Mouse (Mus musculus) liver, adult (tissue): ENCODE results near the gene Foxl2.

Experiments
- GATA4 ChIP-seq: IDR thresholded peaks from 2 replicates; pipeline ENCODE4 v1.6.1; 2014; ENCODE audit warnings: mild to moderate bottlenecking, low read length; ENCODE audit not compliant: insufficient replicate concordance

The Foxl2 gene

DNA sequence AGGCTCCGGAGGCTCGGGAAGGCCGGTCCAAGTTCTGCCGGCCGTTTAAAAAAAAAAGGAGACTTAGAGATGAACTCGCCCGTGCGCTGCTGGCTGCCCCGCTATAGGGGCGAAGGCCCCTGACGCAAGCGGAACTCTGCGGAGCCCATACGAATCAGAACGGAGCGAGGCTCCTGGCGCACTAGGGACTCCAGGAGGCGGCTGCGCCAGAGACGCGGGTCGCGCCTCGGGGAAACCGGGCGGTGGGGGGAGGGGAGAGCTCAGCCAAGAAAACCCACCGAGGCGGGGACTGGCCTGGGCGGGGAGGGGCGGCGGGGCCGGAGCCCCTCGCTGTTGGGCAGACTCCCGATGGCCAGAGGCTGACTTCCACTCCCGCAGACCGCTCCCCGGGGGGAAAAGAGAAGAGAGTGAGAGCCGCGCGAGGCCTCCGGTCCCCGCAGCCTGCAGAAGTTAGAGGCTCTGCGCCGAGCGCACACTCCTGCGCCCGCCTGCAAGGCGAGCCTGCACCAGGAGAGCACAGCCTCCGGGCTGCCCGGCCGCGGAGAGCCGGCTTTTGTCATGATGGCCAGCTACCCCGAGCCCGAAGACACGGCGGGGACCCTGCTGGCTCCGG is at the start of gene Foxl2:
Foxl2 (plus strand) TSS at position 186 of the 613 bp plus-strand sequence.
- no peak for TF ChIP-seq GATA4

DNA sequence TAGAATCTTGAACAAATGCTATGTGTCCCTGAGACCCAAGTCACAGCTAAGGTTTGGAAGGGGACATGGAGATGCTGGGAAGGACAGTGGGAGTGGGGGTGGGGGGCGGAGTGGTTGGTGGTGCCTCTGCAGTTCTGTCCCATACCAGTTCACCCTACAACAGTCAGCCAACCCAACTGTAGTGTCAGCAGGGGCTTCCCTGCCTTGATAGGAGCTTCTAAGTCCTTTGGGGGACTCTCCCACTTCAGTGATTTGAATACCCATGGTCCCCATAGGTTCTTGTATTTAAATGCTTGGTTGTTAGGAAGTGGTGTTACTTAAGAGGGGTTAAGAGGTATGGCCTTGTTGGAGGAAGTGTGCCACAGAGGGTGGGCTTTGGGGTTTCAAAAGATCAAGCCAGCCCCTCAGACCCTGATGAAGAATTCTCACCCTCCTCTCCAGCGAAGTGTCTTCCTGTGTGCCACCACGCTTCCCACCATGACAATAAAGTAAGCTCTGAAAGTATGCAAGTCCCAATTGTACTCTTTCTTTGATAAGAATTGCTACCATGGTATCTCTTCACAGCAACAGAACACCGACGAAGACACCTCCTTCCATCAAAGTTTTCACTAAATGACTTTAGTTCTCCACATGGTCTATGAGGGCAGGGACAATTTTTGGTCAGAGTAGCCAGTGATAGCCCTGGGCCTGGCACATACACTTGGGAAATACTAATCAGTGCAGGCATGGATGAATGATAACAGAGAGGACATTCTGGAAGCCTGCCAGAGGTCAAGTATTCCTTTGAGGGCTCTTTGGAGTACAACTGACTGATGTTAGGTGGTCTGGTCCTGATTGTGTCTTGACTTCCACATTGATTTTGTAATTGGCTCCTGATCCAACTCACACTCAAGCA is 34.2 kb upstream of the Foxl2 start:
- no peak for TF ChIP-seq GATA4

DNA sequence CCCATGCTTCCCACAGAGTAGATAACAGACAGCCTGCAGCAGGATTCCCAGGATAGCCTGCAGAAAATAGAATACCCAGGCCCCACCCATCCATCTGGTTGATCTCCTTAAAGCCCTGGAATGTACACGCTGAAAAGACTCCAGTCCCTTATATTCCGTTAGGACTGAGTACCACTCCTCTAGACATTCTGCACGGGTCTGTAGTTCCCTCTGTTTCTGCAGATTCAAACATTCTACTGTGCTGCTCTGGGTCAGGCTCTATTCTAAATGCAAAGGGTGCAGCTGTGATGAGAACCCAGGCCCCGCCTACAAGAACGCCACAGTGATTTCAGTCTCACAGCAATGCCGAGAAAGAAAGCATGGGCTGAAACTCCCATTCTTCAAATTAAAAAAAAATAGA is 32.0 kb upstream of the Foxl2 start:
- TF ChIP-seq GATA4: no peak

DNA sequence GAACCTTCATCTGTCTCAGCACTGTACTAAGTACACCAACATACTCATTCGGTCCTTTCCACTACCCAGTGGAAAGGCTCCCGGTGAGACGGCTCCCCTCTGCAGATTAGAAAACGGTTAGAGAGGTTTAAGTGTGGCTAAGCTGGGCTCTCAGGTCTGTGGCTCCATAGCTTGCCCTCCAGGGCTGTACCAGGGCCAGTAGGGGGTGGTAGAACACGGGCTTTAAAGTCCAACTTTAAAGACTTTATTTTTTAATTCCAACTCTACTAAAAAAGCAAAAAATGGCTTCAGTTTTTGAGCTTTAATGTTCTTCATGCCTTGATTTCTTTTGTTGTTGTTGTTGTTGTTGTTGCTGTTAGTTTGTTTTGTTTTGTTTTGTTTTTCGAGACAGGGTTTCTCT is 30.9 kb upstream of the Foxl2 start:
- no peak for TF ChIP-seq GATA4

DNA sequence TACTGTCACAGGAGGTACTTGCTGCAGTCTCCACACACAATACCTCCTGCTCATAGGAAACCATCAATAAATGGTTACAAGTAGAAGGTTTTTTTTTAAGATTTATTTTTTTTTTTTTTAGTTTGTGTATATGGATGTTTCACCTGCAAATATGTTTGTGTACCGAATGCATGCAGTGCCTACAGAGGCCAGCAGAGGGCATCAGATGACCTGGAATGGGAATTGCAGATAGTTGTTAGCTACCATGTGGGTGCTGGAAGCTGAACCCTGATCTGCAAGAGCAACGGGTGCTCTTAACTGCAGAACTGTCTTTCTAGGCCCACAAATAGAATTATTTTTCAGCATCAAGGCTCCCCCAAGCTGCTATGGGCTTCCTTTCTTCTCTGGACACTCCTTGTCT is 25.6 kb upstream of the Foxl2 start:
- TF ChIP-seq GATA4: no peak

DNA sequence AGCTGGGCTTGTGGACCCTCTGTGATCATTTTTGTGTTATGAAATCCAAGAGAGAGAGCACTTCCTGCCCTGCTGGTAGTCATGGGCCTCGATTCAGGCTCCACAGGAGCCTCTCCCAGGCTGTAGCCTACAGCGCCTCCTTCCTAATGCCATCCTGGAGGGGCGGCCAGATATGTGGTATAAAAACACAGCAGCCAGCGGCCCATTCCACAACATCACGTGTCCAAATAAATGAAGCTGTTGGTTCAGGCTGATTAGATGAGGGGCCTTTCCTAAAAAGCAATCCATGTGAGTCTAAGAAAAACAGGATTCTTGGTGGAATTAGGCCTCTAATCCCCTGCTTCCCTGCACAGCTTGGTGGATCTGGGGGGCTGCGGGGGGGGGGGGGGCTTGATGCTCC is 22.2 kb upstream of the Foxl2 start:
- TF ChIP-seq GATA4: no peak

DNA sequence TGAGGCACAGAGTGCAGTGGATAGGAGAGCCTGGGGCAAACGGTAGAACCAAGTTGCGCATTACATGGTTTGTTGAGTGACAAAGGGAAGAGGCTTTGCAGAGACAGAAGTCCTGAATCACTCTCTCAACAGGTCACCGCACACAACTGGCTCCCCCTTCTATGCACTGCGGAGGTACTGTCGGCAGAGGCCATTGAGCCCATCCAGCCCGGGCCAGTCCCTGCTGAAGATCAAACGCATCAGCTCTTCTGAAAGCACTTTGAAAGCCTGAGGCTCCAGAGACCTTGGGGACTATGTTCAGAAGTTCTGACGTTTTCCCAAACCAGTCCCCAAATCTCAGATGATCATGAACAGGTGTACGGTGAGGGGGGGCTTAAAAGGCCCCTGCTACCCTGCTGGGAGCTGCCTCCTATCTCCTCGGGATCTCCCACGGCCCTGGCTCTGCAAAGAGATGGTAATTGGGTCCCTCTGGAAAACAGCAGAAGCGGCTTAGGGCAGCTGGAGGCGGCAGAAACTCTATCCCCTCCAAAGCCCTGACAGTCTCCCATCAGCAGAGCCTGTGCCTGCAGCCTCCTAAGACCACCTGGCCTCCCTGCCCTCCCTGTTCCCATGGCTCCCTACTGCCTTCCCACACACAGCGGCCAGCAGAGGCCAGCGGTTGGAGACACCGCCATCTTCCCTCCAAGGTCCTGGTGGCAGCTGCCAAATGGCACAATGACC is 19.7 kb upstream of the Foxl2 start:
- no peak for TF ChIP-seq GATA4

DNA sequence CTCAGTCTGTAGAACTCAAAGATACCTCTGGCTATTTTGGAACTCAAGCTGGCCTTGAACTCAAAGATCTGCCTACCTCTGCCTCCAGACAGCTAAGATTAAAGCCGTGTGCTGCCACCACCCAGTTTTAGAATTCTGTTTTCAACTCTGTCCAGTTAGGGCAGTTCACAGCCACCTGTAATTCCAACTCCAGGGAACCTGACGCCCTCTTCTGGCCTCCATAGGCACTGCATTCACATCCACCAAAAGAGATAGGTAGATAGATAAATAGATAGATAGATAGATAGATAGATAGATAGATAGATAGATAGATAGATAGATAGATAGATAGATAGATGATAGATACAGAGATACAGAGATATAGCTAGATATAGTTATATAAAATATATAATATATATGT is 15.8 kb upstream of the Foxl2 start:
- TF ChIP-seq GATA4: no peak

DNA sequence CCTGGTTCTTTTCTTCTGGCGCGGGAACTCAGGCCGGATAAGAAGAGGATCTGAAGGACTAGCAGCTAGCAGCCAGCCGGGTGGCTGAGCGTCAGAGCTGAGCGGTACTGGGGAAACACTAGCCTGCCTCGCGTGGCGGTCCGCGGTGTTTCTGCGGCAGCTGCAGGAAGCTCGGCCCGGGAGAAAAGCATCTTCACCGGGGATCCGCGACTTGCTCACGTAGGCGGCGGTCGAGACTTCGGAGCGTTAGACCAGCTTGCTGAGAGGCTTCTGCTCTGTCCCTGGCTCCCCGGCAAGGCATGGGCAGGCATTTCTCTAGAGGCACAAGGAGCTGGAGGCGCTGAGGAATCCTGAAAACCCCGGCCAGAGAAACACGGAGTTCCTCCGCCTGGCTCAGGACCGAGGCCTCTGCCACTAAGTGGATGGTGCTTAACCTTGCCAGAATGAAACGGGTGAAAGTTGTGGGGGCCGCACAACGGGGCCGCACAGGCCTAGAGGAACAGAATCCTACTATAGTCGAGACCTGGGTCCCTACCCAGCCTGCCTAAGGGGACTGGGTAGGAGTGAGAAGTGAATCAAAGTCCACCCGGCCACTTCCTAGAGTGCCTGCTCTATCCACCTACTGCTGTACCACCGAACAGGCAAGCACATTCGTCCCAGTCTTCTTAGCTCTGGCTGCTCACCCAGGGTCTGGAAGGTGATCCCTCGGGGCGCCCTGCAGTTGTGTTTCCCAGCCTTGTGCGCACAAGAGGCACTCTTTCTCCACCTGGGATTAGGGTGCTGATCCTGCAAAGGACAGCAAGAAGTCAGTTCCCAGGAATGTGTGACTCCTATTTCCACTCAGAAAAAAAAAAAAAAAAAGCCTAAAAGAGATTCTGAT is 2.7 kb upstream of the Foxl2 start:
- no peak for TF ChIP-seq GATA4

DNA sequence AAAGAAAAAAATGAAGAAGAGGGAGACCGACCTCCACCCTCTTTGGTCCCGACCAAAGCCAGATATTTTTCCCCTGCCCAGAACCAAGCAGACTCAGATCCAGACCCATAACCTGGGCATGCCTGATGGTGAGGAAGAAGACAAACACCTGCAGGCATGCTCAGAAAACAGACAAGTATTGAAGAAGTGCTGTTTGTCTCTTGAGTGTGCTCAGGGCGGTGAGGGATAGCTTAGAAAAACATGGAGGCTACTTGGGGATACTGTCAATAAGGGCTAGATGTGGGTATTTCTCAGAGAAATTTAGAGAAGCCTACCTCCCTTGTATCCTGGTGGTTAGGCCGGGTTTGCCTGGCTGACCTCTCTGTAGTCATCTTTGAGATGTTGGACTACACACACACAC is 1.8 kb upstream of the Foxl2 start:
- TF ChIP-seq GATA4: no peak

DNA sequence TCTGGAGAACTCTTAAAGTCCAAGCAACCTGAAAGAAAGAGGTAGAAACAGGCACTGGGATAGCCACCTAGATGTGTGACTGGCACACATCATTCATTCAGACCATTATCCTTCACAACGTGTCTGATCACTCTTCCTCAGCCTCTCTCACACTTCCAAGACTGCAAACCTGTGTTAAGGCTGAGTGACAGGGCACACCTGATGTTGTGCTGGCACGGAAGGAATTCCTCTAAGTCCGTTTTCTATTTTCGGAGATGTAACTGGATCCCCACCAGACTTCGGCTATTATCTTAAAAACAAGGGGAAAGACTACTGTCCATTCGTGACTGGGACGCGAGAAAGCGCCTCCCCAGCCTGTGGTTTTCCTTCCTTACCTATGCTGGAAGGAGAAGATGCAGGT is 1.3 kb upstream of the Foxl2 start:
- TF ChIP-seq GATA4: no peak

DNA sequence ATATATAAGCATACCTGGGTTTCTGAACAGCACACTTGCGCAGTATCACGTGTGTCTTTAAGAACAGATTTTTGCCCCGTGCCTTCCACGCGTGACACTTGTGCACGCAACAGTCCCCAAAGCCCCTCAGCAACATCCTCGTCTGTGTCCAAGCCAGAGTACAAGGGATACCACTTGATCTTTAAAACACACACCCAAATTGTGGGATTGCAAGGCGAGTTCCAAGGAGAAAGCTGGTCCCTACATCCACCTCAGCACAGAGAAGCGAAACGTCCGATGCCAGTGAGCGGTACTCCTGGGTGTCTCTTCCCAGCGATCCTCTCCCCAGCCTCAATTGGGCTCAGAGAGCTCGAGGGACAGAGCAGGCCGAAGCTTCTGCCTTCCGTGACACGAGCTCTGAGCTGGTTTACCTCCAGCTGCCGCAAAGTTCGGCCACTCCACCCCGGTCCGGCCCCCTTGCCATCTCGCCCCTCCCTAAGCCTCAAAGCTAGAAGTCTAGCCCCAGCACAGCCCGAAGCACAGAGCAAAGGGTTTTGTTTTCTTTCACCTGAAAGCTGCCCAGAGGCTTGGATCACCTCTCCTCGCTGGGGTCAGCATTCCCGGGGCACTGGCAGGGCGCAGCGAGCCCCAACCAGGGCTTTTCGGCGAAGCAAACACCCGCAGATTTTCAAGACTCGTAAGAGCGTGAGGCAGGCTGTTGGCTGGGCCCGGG is 541 bp upstream of the Foxl2 start:
- TF ChIP-seq GATA4: no peak

DNA sequence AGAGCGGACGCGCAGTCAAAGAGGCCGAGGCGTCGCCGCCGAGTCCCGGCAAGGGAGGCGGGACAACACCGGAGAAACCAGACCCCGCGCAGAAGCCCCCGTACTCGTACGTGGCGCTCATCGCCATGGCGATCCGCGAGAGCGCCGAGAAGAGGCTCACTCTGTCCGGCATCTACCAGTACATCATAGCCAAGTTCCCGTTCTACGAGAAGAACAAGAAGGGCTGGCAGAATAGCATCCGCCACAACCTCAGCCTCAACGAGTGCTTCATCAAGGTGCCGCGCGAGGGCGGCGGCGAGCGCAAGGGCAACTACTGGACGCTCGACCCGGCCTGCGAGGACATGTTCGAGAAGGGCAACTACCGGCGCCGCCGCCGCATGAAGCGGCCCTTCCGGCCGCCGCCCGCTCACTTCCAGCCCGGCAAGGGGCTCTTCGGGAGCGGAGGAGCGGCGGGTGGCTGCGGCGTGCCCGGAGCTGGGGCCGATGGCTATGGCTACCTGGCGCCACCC is 682 bp downstream of the Foxl2 start:
- TF ChIP-seq GATA4: no peak

DNA sequence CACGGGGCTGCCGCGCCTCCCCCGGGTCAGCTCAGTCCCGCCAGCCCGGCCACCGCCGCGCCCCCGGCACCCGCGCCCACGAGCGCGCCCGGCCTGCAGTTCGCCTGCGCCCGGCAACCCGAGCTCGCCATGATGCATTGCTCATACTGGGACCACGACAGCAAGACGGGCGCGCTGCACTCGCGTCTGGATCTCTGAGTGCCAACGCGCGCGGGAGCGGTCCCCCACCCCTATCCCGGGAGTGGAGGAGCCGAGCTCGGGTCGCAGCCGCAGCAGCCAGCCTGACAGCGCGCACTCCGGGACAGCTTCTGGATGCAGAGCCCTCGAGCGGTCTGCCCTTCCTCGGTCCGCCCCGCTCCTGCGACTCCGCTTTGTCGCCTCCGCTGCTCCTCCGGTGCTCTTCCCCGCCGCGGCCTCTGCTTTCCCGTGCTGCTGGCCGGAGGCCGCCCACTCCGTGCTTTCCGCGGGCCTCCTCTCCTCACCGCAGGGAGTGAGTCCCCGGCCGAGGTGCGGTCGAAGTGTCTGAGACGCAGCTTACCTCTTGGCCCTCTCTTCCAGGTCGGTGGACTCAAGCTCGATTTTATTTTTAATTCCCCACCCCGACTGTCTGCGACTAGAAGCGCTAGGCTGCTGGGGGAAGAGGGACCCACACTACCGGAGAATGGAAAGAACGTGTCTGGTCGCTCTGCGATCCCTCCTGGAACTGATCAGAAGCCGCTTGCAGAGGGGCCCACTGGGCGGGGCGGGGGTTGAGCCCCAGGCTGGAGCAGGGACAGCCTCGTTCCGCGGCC is 1.7 kb downstream of the Foxl2 start:
- no peak for TF ChIP-seq GATA4
